Mouse (Mus musculus) right cerebral cortex, postnatal 10 days (tissue): Measurements from ENCODE around the gene Gm20388.
"Not testable (repeated sequence)": the region's sequence is repeated elsewhere in the genome, so short reads cannot be mapped to it uniquely, and the experiment has no call there.

ENCODE experiments used
- DNase-seq, 2 experiments: peaks; one replicate each; pipeline ENCODE4 v3.0.0; 2021; ENCODE audit warnings: low spot score in 2 of 2

Gene Gm20388

GRCm38 (mm10) chr8:122561199-122561598 is 2650.6 kb downstream of the Gm20388 start:
- DNase-seq: peak in 1 of 2 experiments; percentile 52

- no peak for DNase-seq
Measured at GRCm38 (mm10) chr8:122564363-122565352, 2654.0 kb downstream of the Gm20388 start.

GRCm38 (mm10) chr8:122566766-122567165 is 2656.1 kb downstream of the Gm20388 start:
- peak in 1 of 2 experiments; percentile 43 for DNase-seq

GRCm38 (mm10) chr8:122567361-122568108 is 2656.9 kb downstream of the Gm20388 start, which contains the start of gene Cdt1:
Cdt1 (plus strand) TSS chr8:122568015.
- DNase-seq: peak; percentile 97

GRCm38 (mm10) chr8:122568109-122568504 is 2657.5 kb downstream of the Gm20388 start:
- no peak for DNase-seq

GRCm38 (mm10) chr8:122568881-122569309 is 2658.3 kb downstream of the Gm20388 start:
- DNase-seq: peak in 1 of 2 experiments; percentile 40

- DNase-seq: no peak
Measured at GRCm38 (mm10) chr8:122569329-122569728, 2658.7 kb downstream of the Gm20388 start.

- no peak for DNase-seq
Measured at GRCm38 (mm10) chr8:122569996-122570395, 2659.4 kb downstream of the Gm20388 start.

- no peak for DNase-seq
Measured at GRCm38 (mm10) chr8:122571153-122571552, 2660.5 kb downstream of the Gm20388 start.

GRCm38 (mm10) chr8:122571750-122572267 is 2661.2 kb downstream of the Gm20388 start:
- DNase-seq: no peak

- no peak for DNase-seq
Measured at GRCm38 (mm10) chr8:122572751-122573150, 2662.1 kb downstream of the Gm20388 start.

GRCm38 (mm10) chr8:122573176-122573575 is 2662.5 kb downstream of the Gm20388 start:
- not testable (repeated sequence) for DNase-seq

GRCm38 (mm10) chr8:122573577-122573976 is 2662.9 kb downstream of the Gm20388 start:
- no peak for DNase-seq

- DNase-seq: no peak
Measured at GRCm38 (mm10) chr8:122574264-122574663, 2663.6 kb downstream of the Gm20388 start.

- DNase-seq: no peak
Measured at GRCm38 (mm10) chr8:122574667-122575251, 2664.1 kb downstream of the Gm20388 start.

- DNase-seq: no peak
Measured at GRCm38 (mm10) chr8:122575286-122575685, 2664.6 kb downstream of the Gm20388 start.

- DNase-seq: no peak
Measured at GRCm38 (mm10) chr8:122575735-122576647, 2665.3 kb downstream of the Gm20388 start.

GRCm38 (mm10) chr8:122576648-122577022 is 2666.0 kb downstream of the Gm20388 start, which contains the start of gene Aprt:
Aprt (minus strand) TSS chr8:122576909.
- DNase-seq: peak; percentile 95 to 96

- DNase-seq: no peak
Measured at GRCm38 (mm10) chr8:122577116-122577515, 2666.5 kb downstream of the Gm20388 start.

- no peak for DNase-seq
Measured at GRCm38 (mm10) chr8:122579196-122579595, 2668.6 kb downstream of the Gm20388 start.
